Mouse (Mus musculus): ENCODE data around the gene Rbbp9.

Rbbp9 gene

GRCm38 (mm10) chr2:144502134-144502533, 48.5 kb downstream of the Rbbp9 start:
- peak; percentile 17 for DNase-seq (ENCODE audit: low read depth)
